Mouse (Mus musculus): ENCODE data around the gene Nes.

Nes gene

GRCm38 (mm10) chr3:87949955-87950515 is 20.8 kb upstream of the Nes start:
- no peak for DNase-seq (ENCODE audit: low read depth)

- no peak for DNase-seq (ENCODE audit: low read depth)
Measured at GRCm38 (mm10) chr3:87951946-87952345, 18.9 kb upstream of the Nes start.

GRCm38 (mm10) chr3:87952440-87952839 is 18.4 kb upstream of the Nes start:
- DNase-seq (ENCODE audit: low read depth) = no peak

- no peak for DNase-seq (ENCODE audit: low read depth)
Measured at GRCm38 (mm10) chr3:87958056-87958455, 12.8 kb upstream of the Nes start.

- no peak for DNase-seq (ENCODE audit: low read depth)
Measured at GRCm38 (mm10) chr3:87958476-87958875, 12.4 kb upstream of the Nes start.

- no peak for DNase-seq (ENCODE audit: low read depth)
Measured at GRCm38 (mm10) chr3:87958967-87959366, 11.9 kb upstream of the Nes start.

GRCm38 (mm10) chr3:87959371-87959770 is 11.5 kb upstream of the Nes start:
- DNase-seq (ENCODE audit: low read depth) = no peak

- DNase-seq (ENCODE audit: low read depth) = no peak
Measured at GRCm38 (mm10) chr3:87960191-87960585, 10.7 kb upstream of the Nes start.

- peak; percentile 88 for DNase-seq (ENCODE audit: low read depth)
Measured at GRCm38 (mm10) chr3:87960586-87961191, 10.2 kb upstream of the Nes start.

- DNase-seq (ENCODE audit: low read depth) = peak; percentile 85
Measured at GRCm38 (mm10) chr3:87970184-87970938, 517 bp upstream of the Nes start.

GRCm38 (mm10) chr3:87971489-87972202 is 768 bp downstream of the Nes start:
- DNase-seq (ENCODE audit: low read depth) = no peak

- no peak for DNase-seq (ENCODE audit: low read depth)
Measured at GRCm38 (mm10) chr3:87972203-87972664, 1.4 kb downstream of the Nes start.

- no peak for DNase-seq (ENCODE audit: low read depth)
Measured at GRCm38 (mm10) chr3:87972776-87973175, 1.9 kb downstream of the Nes start.

GRCm38 (mm10) chr3:87973593-87974380 is 2.9 kb downstream of the Nes start:
- DNase-seq (ENCODE audit: low read depth) = no peak

GRCm38 (mm10) chr3:87974381-87974987 is 3.6 kb downstream of the Nes start:
- no peak for DNase-seq (ENCODE audit: low read depth)

GRCm38 (mm10) chr3:87979493-87979892 is 8.6 kb downstream of the Nes start:
- DNase-seq (ENCODE audit: low read depth) = no peak

- no peak for DNase-seq (ENCODE audit: low read depth)
Measured at GRCm38 (mm10) chr3:87980085-87980484, 9.2 kb downstream of the Nes start.

- DNase-seq (ENCODE audit: low read depth) = no peak
Measured at GRCm38 (mm10) chr3:87980728-87981127, 9.8 kb downstream of the Nes start.

- no peak for DNase-seq (ENCODE audit: low read depth)
Measured at GRCm38 (mm10) chr3:87981214-87981760, 10.4 kb downstream of the Nes start.

- DNase-seq (ENCODE audit: low read depth) = no peak
Measured at GRCm38 (mm10) chr3:87981894-87982835, 11.3 kb downstream of the Nes start.
